Mouse (Mus musculus): ENCODE results near the gene Adamts17. TPM values are rescaled to one million over a fixed set of nuclear protein-coding genes. Genes with fewer than 3 reads are reported as not detected.
A peak's percentile ranks its signal among the peaks of the same experiment; 100 is the strongest.

The Adamts17 gene
- total RNA-seq, 4 experiments from 2014 or later: 3.0 to 12.0 (median 5.2) TPM

DNA sequence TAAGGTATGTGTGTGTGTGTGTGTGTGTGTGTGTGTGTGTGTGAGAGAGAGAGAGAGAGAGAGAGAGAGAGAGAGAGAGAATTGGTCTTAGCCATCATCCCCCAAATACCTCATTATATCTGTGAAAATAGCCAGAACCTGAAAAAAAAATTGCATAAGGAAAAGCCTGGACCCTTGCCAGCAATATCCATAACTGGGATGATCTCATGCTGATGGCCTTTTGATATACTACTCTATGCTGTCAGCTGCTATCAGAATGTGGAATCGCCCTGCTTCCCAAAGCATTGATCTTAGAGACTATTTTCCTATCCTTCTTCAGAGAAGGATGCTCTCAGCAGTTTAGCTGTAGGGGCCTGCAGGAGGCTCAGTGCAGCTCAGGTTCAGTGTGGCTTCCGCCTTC, 257.6 kb downstream of the Adamts17 start:
- no peak for DNase-seq

GRCm38 (mm10) chr7:67101418-67101973, 262.0 kb downstream of the Adamts17 start:
- no peak for DNase-seq

- no peak for DNase-seq
Measured at GRCm38 (mm10) chr7:67110551-67111159, 271.1 kb downstream of the Adamts17 start.

DNA sequence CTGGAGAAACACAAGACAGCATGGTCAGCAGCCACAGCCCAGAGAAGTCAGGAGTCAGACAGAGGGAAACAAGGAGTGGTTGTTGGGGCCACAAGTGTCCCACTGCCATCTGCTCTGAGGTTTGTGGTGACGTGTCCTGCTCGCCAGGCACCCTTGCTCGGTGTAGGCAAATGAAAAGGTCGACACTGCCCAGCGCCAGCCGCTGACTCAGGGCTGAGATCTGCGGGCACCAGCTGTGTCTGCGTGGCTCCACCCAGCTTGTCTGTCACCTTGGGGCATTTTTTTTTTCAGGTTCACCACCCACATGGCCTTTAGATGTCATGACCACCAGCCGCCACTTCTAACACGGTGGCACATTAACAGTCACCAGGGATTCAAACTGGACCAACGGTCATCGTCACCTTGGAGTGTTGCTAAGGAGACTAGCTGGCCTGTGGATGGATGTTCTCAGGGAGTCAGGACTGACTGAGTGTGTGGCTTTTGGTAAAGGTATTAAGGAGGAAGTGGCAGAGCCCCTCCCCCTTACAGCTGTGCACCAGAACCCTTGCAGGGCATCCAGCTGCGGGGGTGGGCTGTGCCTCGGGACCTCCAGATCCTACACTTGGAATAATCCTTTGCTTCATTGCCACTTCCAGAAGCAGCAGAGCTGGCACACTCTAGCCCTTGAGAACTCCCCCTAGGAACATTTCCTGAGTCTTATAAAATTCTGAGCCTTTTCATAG, 273.1 kb downstream of the Adamts17 start:
- DNase-seq: peak; percentile 39

GRCm38 (mm10) chr7:67114056-67114455, 274.5 kb downstream of the Adamts17 start:
- no peak for DNase-seq

DNA sequence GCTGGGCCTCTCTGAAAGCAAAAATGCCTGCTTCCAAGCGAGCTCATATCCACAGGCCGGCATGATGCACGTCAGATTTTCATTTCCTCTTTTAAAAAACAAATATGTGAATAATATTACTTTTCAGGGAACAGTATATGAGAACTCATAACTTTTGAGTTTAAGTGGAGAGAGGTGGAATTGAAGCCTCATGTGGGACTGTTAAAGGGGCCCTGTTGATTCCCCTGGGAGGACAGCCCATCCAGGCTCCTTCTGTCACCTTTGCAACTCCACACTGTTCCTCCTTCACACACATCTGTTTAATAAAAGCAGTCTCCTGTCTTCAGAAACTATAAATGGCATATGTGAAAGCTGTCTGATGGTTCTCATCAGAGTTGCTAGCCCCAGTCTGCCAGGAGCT, 275.5 kb downstream of the Adamts17 start:
- no peak for DNase-seq

DNA sequence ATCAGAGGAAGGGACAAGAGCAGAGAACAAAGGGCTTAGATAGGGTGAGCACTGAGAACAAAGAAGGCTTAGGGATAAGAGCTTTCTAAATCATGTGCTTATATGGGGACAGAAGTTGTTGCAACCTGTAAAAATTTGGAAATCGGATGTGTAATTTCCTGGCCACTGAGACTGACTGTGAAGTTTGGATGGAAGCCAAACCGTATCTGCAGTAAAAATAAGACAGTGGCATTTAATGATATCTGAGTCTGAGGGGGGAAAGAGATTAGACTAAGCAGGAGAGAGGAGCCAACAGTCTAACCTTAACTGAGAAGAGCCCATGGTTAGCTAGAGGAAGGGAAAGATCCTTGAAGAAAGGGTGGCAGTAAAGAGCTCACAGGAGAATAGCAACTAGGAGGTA, 295.6 kb downstream of the Adamts17 start:
- DNase-seq: no peak

- DNase-seq: no peak
Measured at GRCm38 (mm10) chr7:67142347-67143015, 302.9 kb downstream of the Adamts17 start.

DNA sequence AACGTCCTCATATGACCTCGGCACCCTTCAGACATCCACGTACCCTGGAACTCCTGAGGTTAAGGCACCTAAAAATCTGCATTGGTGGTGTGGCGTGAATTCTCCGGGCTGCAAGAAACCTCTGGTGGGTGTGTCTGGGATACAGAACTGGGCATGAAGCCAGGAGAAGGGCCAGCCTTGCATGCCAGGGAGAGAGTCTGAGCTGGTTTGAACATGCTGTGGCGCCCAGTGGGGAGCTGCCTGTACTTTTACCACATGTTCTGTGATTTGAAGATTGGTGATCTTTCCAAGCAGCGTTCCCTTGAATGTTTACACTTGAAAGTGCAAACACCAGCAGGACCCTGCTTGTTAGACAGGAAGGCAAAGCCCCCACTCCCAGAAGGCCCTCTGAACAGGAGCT, 306.2 kb downstream of the Adamts17 start:
- DNase-seq: peak; percentile 30

DNA sequence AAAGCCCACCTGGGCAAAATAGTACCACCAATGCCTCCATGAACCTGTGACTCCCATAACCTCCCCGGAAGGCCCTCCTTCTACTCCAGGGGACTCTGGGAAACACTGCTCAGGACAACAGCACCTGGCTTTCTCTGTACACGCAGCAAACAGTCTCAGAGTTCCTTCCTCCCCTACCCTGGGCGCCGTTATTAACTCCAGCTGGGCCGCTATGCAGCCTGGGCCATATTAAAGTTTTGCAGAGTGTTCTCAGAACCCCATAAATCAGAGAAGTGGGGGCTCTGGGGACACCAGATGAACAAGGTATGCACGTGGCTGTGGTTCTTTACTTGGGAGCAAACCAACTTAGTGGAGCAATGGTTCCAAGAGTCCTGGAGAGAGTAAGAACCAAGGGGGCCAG, 306.6 kb downstream of the Adamts17 start:
- no peak for DNase-seq

DNA sequence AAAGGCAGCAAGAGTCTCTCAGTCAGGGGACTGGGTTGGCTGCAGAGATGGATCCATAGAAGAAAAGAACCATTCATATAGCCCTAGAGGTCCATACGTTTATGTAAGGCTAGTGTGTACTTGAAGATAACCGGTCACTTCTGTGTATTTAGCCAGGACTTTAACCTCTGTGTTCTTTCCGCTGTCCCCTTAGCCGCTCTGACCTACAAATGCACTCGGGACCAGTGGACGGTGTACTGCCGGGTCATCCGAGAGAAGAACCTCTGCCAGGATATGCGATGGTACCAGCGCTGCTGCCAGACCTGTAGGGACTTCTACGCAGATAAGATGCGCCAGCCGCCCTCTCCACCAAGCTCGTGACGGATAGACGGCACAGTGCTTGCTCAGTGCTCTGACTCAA, 310.2 kb downstream of the Adamts17 start:
- DNase-seq: no peak

DNA sequence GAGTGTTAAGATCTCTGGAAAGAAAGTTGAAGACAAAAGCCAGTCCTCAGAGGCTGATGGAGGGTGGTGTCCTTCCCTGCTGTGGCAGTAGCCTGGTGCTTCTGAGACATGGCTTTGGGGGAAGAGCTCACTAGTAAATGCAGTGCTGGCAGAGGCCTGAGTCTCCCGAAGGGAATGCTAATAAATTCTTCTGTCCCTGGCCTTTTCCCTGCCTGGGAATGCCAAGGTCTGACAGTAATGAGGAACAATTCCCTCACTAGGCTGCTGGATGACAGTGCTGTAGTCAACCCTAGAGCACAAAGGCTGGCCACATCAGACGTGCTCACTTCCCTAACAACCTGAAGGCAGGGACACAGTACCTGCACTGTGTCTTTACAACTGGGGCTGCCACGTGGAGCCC, 313.1 kb downstream of the Adamts17 start:
- peak; percentile 81 for DNase-seq

GRCm38 (mm10) chr7:67162135-67162534, 322.6 kb downstream of the Adamts17 start:
- DNase-seq: no peak

- no peak for DNase-seq
Measured at GRCm38 (mm10) chr7:67168288-67168687, 328.8 kb downstream of the Adamts17 start.

DNA sequence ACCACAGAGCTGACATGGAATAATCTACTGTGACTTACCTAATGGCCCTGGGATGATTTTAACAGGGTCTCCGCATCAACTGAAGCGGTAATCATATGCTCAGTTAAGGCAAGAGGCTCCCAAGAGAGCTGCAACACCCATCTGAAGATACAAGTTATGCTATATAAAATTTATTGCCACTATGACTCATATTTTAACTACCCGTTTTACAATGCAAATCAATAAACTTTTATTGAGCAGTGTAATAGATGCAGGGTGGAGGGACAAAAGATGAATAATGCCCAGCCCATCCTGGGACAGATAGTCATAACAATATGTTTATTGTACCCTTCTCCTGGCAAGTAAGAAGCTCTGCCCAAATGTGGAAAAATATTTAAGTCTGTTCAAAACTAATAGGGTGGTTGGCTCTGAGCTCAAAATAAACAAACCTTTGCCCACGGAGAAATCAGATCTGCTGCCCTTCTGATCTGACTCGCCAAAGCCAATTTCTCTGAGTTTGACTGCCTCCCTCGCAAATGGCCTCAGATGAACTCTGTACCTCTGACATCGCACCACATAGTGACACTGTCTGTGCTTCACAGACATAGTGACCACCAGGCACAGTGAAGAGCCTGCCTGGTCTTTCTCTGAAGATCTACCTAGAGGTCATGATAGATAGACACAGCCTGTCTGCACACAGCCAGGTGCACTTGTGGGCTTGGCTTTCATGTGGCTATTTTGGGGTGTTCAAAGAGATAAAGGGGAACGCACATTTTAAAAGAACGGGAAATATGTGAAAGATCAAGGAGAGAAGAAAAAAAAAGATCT, 329.4 kb downstream of the Adamts17 start:
- DNase-seq: no peak

DNA sequence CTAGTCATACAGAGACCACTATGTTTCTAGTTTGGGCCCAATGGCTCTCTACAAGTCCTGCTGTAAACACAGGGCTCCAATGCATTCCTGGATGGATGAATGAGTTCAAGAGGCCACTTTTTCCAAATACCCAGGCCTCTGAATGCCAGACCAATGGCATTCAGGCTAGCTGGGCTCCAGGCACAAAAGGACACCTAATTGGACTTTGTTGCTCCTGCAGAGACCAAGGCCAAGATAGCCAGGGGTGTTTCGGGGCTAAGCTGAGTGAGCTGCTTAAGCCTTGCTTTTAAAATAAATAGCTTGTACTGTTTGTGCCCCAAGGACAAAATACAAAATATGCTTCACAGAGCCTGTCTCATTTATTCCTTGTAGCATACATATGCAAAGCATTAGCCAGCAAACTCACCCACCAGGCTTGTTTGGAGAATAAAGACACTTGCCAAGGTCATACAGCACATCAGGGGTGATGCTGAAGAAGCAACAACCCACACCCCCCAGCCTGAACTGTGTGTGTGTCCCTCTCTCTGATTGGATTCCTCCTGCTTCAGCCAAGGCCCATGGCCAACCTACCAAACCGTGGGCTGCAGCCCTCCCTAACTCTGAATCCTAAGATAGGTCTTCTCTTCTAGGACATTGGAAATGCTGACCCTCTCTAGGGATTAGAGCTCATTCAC, 334.1 kb downstream of the Adamts17 start:
- no peak for DNase-seq

DNA sequence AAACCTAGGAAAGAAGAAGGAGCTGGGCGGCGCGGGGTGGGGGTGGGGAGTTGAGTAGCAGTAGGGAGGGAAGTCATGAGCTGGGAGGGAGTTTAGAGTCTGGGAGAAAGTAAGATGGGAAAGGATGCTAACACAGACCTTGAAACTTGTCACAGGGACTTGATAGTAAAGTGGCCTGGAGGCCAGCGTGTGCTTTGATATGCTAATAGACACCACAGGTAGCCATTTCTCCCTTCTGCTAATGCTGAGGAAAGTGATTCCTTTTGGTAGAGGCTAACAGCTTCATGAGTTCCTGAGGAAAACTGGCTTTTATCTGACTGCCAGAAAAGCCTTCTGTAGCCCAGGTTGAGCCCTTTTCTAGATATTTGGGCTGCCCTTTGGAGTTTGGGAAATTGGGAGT, 344.3 kb downstream of the Adamts17 start:
- DNase-seq: no peak

GRCm38 (mm10) chr7:67199412-67199811, 359.9 kb downstream of the Adamts17 start:
- DNase-seq: peak; percentile 49
